Mouse (Mus musculus) brain, adult 10 weeks (tissue): Measurements from ENCODE around the gene Irf6. TPM values are rescaled to one million over a fixed set of nuclear protein-coding genes. Genes with fewer than 3 reads are reported as not detected.

Experiments used
- polyA plus RNA-seq: library from polyadenylated mRNA; stranded (reverse); fragments of 350-450 nt; fragmentation: Illumina TruSeq; extraction: RNeasy Lipid Tissue Mini Kit (QIAGEN cat#74804); gene quantifications from one replicate; pipeline ENCODE4 v1.2.3, GENCODE M21; 2015; ENCODE audit warnings: low read depth, low replicate concordance

The Irf6 gene
- polyA plus RNA-seq, result 0.45 TPM

GRCm38 (mm10) chr1:193152872-193153271 is at the start of gene Irf6:
Gene Irf6, plus strand, starts transcription at chr1:193153111.

GRCm38 (mm10) chr1:193129786-193130455 is 23.0 kb upstream of the Irf6 start, which contains the start of gene Diexf:
Gene Diexf, minus strand, starts transcription at chr1:193130272.

GRCm38 (mm10) chr1:193167746-193168145 is 14.8 kb downstream of the Irf6 start, which contains the start of gene A130010J15Rik:
Gene A130010J15Rik, plus strand, starts transcription at chr1:193168046.

GRCm38 (mm10) chr1:193201383-193201778 is 48.5 kb downstream of the Irf6 start, which contains the start of gene Traf3ip3:
Gene Traf3ip3, minus strand, starts transcription at chr1:193201703.

DNA sequence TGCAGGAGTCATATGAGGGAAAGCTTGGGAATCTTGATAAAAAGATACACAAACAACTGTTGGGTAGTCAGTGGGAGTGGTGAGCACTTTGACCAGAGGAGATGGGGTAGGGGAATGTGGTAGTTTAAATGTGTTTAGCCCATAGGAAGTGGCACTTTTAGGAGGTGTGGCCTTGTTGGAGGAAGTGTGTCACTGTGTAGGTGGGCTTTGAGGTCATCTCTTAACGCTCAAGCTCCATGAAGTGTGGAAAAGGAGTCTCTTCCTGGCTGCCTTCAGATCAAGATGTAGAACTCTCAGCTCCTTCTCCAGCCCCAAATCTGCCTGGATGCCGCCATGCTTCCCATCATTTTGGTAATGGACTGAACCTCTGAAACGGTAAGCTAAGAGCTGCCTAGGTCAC is 54.6 kb downstream of the Irf6 start, which contains the start of gene Lamb3:
TSS of gene Lamb3 (plus strand) at position 197 of the 400 bp plus-strand sequence.

Other genes starting within 250 kb of the Irf6 start
- gene Syt14, start 117.3 kb upstream of the Irf6 start, polyA plus RNA-seq, result 9.6 TPM
- gene Diexf, start 22.8 kb upstream of the Irf6 start, polyA plus RNA-seq, result 13.4 TPM
- gene A130010J15Rik, start 14.9 kb downstream of the Irf6 start, polyA plus RNA-seq, result 6.0 TPM
- gene Traf3ip3, start 48.6 kb downstream of the Irf6 start, polyA plus RNA-seq, result 0.95 TPM
- gene Lamb3, start 54.6 kb downstream of the Irf6 start, polyA plus RNA-seq, result 0.77 TPM
- 45.3 TPM for gene Hsd11b1, start 111.0 kb downstream of the Irf6 start, polyA plus RNA-seq
- gene G0s2, start 120.1 kb downstream of the Irf6 start, polyA plus RNA-seq, result 14.8 TPM
- gene Camk1g, start 217.2 kb downstream of the Irf6 start, polyA plus RNA-seq, result 32.2 TPM